Mouse (Mus musculus) inflammation-experienced regulatory T-cells, adult 16 weeks (primary cell): ENCODE data around the gene Bmt2. TPM values are rescaled to one million over a fixed set of nuclear protein-coding genes. Genes with fewer than 3 reads are reported as not detected.

Experiments
- polyA plus RNA-seq: library from polyadenylated mRNA; unstranded; fragments of 100-300 nt; shearing (Covaris generic); gene quantifications from one replicate; pipeline ENCODE4 v1.2.1, GENCODE M21; 2017

Bmt2 gene
- polyA plus RNA-seq = 5.0 TPM

GRCm38 (mm10) chr6:13677818-13678282 is at the start of gene Bmt2:
Bmt2 (minus strand) TSS chr6:13677966.

GRCm38 (mm10) chr6:13607621-13608493 is 69.9 kb downstream of the Bmt2 start, which contains the start of gene Tmem168:
Tmem168 (minus strand) TSS chr6:13608100.

Other genes with a start within 250 kb of the Bmt2 start
- 68.9 TPM for gene Tmem168, start 69.9 kb downstream of the Bmt2 start, polyA plus RNA-seq
- not detected for gene Gpr85, start 162.0 kb upstream of the Bmt2 start, polyA plus RNA-seq
- 110 TPM for gene 2610001J05Rik, start 193.6 kb upstream of the Bmt2 start, polyA plus RNA-seq